Mouse (Mus musculus) kidney, embryonic 16.5 days (tissue): ENCODE measurements at regions not wholly inside any gene's neighbourhood (a gene's known extent, or its start where the extent isn't known, plus 50 kb on each side); places are given as distances from the start of the nearest gene placed in this dataset.

Experiments
- ATAC-seq: fragments of 200-750 bp; cut with Nextera tagmentation; 2 replicates; pipeline ENCODE4 v1.8.0; 2017; ENCODE audit warnings: moderate TSS enrichment; ENCODE audit not compliant: low FRiP score, low TSS enrichment
- H3K27ac ChIP-seq: fragments of 300-500 bp; sonication (generic); 2 replicates; pipeline ENCODE4 v1.5.1; 2014; ENCODE audit warnings: low read length
- H3K27me3 ChIP-seq: fragments of 300-500 bp; sonication (generic); 2 replicates; pipeline ENCODE4 v1.6.1; 2014; ENCODE audit warnings: low read length, control low read depth, mixed read lengths; ENCODE audit not compliant: insufficient read depth
- H3K36me3 ChIP-seq: fragments of 300-500 bp; sonication (generic); 2 replicates; pipeline ENCODE4 v1.6.1; 2014; ENCODE audit warnings: low read length, control low read depth, mixed read lengths; ENCODE audit not compliant: insufficient read depth
- H3K4me1 ChIP-seq: fragments of 300-500 bp; sonication (generic); 2 replicates; pipeline ENCODE4 v1.6.1; 2014; ENCODE audit warnings: low read length, control low read depth, mixed read lengths; ENCODE audit not compliant: insufficient read depth
- H3K4me2 ChIP-seq: fragments of 300-500 bp; sonication (generic); replicated peaks from 2 replicates; pipeline ENCODE4 v1.6.1; 2014; ENCODE audit warnings: low read depth, low read length
- H3K4me3 ChIP-seq: fragments of 300-500 bp; sonication (generic); 2 replicates; pipeline ENCODE4 v1.5.1; 2014; ENCODE audit warnings: mild to moderate bottlenecking, low read length
- H3K9ac ChIP-seq: fragments of 300-500 bp; sonication (generic); replicated peaks from 2 replicates; pipeline ENCODE4 v1.6.1; 2014; ENCODE audit warnings: low read length
- H3K9me3 ChIP-seq: fragments of 300-500 bp; sonication (generic); 2 replicates; pipeline ENCODE4 v1.6.1; 2016; ENCODE audit warnings: low read length, control low read depth
- WGBS: fragments of 180-500 bp; shearing (Covaris S2); extraction: QIAGEN DNeasy Blood & Tissue Kit; methylation state at CpG from one replicate; pipeline ENCODE4 v1.1.7; 2014; 5-methylcytosine and 5-hydroxymethylcytosine counted together

DNA sequence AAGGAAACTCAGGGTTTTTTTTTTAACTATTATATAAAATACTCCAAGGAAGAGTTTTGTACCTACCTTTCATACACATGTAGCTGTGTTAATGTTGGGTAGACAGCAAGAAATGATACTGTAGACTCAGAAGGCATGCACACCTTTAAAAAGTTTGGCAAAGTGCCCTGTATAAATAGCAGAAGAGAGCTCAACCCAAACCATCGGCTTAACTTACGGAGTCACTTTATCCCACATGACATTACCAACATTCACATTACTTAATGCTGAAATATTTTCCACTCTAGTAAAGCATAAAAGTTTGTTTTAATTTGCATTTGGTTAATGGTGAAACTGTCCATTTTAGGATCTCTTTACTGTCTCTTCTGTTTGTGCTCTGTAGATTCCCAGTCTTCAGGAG is 205.7 kb upstream of the Gas1 start:
- WGBS = 81% methylated on average over 2 of the region's 2 CpGs
- Histone ChIP-seq H3K27ac (no peak overlapping the region), H3K9me3 (peaks cover 3% of the 10 kb centered on the region; the same call in 1 of the 2 replicates), H3K9ac (no peak overlapping the region), H3K4me1 (no peaks in the 10 kb centered on the region), H3K4me3 (no peak overlapping the region), H3K36me3 (no peaks in the 10 kb centered on the region), H3K27me3 (no peaks in the 10 kb centered on the region), H3K4me2 (no peak overlapping the region)
- ATAC-seq = no peak

DNA sequence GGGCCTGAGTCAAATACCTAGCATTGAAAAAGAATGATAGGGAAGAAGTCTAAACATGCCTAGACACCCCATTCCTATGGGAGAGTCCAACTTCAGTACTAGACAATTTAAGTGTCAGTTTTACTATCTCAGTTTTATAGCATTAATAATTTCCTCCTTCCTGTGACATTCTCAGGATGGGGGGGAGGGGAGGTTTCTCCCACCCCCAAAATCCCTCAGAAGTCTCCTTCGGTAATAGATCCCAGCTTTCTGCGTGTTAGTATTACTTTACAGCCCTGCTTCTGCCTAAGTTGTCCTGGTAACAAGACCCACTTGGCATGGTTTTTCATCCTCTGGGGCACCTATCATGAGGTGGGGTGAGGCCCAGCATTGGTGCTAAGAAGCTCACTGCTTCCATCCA is 202.9 kb upstream of the Dapk1 start:
- no peak for ATAC-seq
- Histone ChIP-seq H3K36me3 (no peaks in the 10 kb centered on the region), H3K4me3 (no peak overlapping the region), H3K4me1 (no peaks in the 10 kb centered on the region), H3K4me2 (no peak overlapping the region), H3K27me3 (no peaks in the 10 kb centered on the region), H3K9me3 (no peaks in the 10 kb centered on the region), H3K27ac (no peak overlapping the region), H3K9ac (no peak overlapping the region)
- WGBS = 44% methylated on average over 2 of the region's 2 CpGs

GRCm38 (mm10) chr13:60400764-60401487 is 200.8 kb upstream of the Dapk1 start:
- 71% methylated on average over 3 of the region's 3 CpGs for WGBS
- no peak overlapping the region for H3K27ac ChIP-seq
- no peak overlapping the region for H3K9ac ChIP-seq
- no peaks in the 10 kb centered on the region for H3K36me3 ChIP-seq
- no peak overlapping the region for H3K4me2 ChIP-seq
- no peak for ATAC-seq
- H3K4me1 ChIP-seq = no peaks in the 10 kb centered on the region
- no peaks in the 10 kb centered on the region for H3K27me3 ChIP-seq
- H3K4me3 ChIP-seq = no peak overlapping the region
- no peaks in the 10 kb centered on the region for H3K9me3 ChIP-seq

- Histone ChIP-seq H3K27ac (no peak overlapping the region), H3K9me3 (no peaks in the 10 kb centered on the region), H3K36me3 (no peaks in the 10 kb centered on the region), H3K4me1 (no peaks in the 10 kb centered on the region), H3K27me3 (no peaks in the 10 kb centered on the region), H3K4me3 (no peak overlapping the region), H3K9ac (no peak overlapping the region), H3K4me2 (no peak overlapping the region)
- no peak for ATAC-seq
- 87% methylated on average over 3 of the region's 3 CpGs for WGBS
These were observed 198.3 kb upstream of the Dapk1 start for GRCm38 (mm10) chr13:60403471-60403870.

- H3K36me3 ChIP-seq = no peaks in the 10 kb centered on the region
- 85% methylated on average over 4 of the region's 4 CpGs for WGBS
- H3K9ac ChIP-seq = no peak overlapping the region
- H3K4me3 ChIP-seq = no peak overlapping the region
- peaks cover 8% of the 10 kb centered on the region; the same call in 1 of the 2 replicates for H3K4me1 ChIP-seq
- H3K9me3 ChIP-seq = no peaks in the 10 kb centered on the region
- no peaks in the 10 kb centered on the region for H3K27me3 ChIP-seq
- H3K27ac ChIP-seq = no peak overlapping the region
- no peak for ATAC-seq
- H3K4me2 ChIP-seq = no peak overlapping the region
These were observed 194.4 kb upstream of the Dapk1 start for GRCm38 (mm10) chr13:60407344-60407743.

GRCm38 (mm10) chr13:60409706-60410502 is 191.8 kb upstream of the Dapk1 start:
- 14% methylated on average over 14 of the region's 14 CpGs for WGBS
- no peak overlapping the region for H3K9ac ChIP-seq
- H3K36me3 ChIP-seq = no peaks in the 10 kb centered on the region
- peak; percentile 84 for ATAC-seq
- no peaks in the 10 kb centered on the region for H3K9me3 ChIP-seq
- no peak overlapping the region for H3K4me3 ChIP-seq
- H3K27me3 ChIP-seq = no peaks in the 10 kb centered on the region
- no peak overlapping the region for H3K4me2 ChIP-seq
- peaks cover 8% of the 10 kb centered on the region; the same call in 1 of the 2 replicates for H3K4me1 ChIP-seq
- peak overlapping the region; percentile 77 for H3K27ac ChIP-seq

DNA sequence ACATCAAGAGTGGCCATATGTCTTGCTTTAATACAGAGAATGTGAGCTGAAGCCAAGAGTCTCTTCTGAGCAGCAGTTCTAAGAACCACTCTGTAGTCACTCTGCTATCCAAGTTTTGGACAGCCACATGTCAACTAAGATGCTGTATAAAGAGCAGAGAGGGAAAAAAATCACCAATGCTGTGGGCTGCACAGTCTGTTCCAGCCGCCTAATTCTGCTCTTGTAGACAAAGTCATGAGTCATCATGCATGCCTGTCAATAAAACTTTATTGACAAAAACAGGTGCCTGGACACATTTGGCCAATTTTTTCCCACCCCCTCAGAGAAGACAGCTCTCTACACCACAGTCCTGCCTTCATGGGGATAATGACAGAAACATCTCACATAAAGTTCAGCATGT is 185.7 kb upstream of the Dapk1 start:
- ATAC-seq = no peak
- no peak overlapping the region for H3K27ac ChIP-seq
- H3K9me3 ChIP-seq = no peaks in the 10 kb centered on the region
- H3K4me3 ChIP-seq = no peak overlapping the region
- H3K9ac ChIP-seq = no peak overlapping the region
- no peaks in the 10 kb centered on the region for H3K4me1 ChIP-seq
- H3K36me3 ChIP-seq = no peaks in the 10 kb centered on the region
- 72% methylated on average over 1 of the region's 1 CpGs for WGBS
- H3K27me3 ChIP-seq = no peaks in the 10 kb centered on the region
- H3K4me2 ChIP-seq = no peak overlapping the region

- no peak overlapping the region for H3K4me2 ChIP-seq
- no peaks in the 10 kb centered on the region for H3K27me3 ChIP-seq
- no peaks in the 10 kb centered on the region for H3K9me3 ChIP-seq
- H3K36me3 ChIP-seq = no peaks in the 10 kb centered on the region
- H3K4me3 ChIP-seq = no peak overlapping the region
- H3K9ac ChIP-seq = no peak overlapping the region
- H3K27ac ChIP-seq = peak overlapping the region; percentile 16; the same call in 1 of the 2 replicates
- 84% methylated on average over 8 of the region's 8 CpGs for WGBS
- no peaks in the 10 kb centered on the region for H3K4me1 ChIP-seq
- ATAC-seq = no peak
These were observed 184.7 kb upstream of the Dapk1 start for GRCm38 (mm10) chr13:60417015-60417414.

GRCm38 (mm10) chr13:60417436-60418158 is 184.2 kb upstream of the Dapk1 start:
- Histone ChIP-seq H3K4me3 (no peak overlapping the region), H3K27me3 (no peaks in the 10 kb centered on the region), H3K4me1 (no peaks in the 10 kb centered on the region), H3K9ac (no peak overlapping the region), H3K27ac (peak overlapping the region; percentile 16; the same call in 1 of the 2 replicates), H3K36me3 (no peaks in the 10 kb centered on the region), H3K4me2 (no peak overlapping the region), H3K9me3 (no peaks in the 10 kb centered on the region)
- 74% methylated on average over 14 of the region's 14 CpGs for WGBS
- no peak for ATAC-seq
